Mouse (Mus musculus) thymus, postnatal 14 days (tissue): ENCODE measurements around the gene Robo1.

Experiments used
- DNase-seq: peaks from one replicate; pipeline ENCODE4 v3.0.0; 2021

Gene Robo1

GRCm38 (mm10) chr16:72747696-72748095 lies 439.6 kb downstream of the Robo1 start:
- DNase-seq: no peak

GRCm38 (mm10) chr16:72765128-72765913 lies 457.2 kb downstream of the Robo1 start:
- no peak for DNase-seq

GRCm38 (mm10) chr16:72769214-72769834 lies 461.2 kb downstream of the Robo1 start:
- DNase-seq: no peak

DNA sequence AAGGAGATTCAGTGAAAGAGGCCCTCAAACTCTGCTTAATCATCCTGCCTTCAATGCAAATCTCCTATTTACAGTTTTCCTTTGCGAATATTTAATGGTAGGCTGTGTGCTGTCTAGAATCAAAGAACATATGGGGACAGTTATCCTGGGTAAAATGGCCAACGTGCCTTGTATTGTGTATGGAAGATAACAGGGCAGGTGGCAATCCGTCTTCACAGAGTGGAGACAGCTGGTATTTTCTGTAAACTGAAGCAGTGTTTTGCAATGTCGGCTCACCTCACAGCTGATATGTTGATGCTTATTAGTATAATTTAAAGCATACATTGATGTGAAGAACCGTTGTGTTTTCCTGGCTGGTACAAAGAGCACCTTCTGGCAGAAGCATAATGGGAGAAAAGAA lies 464.2 kb downstream of the Robo1 start:
- DNase-seq: no peak

DNA sequence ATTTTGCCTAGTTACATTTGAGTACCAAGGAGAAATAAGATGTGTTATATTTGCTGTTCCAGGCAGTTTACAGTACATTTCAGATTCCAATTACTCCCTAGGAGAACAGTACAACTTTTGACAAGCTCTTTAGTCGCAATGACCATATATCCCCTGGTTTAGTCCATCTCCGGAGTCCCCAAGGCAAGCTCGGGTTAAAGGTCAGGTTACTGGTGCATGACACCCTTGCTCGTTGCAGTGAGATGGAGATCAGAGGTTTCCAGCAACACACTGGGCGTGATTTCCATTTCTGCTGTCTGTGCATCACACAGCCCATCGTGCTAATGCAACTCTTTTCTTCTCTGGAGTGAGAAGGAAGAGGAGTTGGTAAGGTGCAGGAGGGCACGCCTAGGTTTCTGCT lies 464.9 kb downstream of the Robo1 start:
- DNase-seq: no peak

- no peak for DNase-seq
Measured at GRCm38 (mm10) chr16:72778520-72778919, 470.4 kb downstream of the Robo1 start.

GRCm38 (mm10) chr16:72782171-72782570 lies 474.1 kb downstream of the Robo1 start:
- no peak for DNase-seq

GRCm38 (mm10) chr16:72786079-72786478 lies 478.0 kb downstream of the Robo1 start:
- DNase-seq: no peak

- DNase-seq: no peak
Measured at GRCm38 (mm10) chr16:72786636-72787035, 478.5 kb downstream of the Robo1 start.

GRCm38 (mm10) chr16:72788017-72788416 lies 479.9 kb downstream of the Robo1 start:
- DNase-seq: no peak

GRCm38 (mm10) chr16:72791181-72791705 lies 483.1 kb downstream of the Robo1 start:
- no peak for DNase-seq

DNA sequence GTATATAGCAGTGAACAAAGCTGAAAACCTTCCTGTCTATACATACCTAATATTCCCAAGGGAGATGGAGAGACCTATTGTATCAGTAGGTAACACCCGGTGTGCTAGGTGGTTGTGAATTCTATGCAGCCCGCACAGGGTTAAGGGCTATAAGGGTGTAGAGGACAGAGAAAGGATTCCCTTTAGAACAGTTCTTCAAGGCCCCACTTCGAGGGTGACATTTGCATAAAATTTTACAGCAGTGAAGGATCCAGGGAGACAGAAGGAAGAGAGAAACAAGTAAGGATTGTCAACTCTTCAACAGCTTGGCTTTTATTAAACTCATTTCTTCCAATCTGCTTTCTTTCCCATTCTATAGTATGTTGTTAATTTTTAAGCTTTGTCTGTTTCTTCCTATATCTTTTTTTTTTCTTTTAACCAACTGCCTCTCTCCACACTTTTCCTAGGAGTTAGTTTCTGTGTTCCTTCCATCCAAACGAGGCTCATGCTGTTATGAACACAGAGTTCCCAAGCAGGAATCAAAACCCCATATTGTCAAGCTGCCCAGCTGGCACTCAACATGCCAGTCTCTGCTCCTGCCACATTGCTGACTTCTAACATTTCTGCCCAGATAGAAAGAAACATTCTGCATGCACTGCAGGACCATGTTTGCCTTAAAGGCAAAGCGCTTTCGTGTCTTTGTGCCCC lies 486.7 kb downstream of the Robo1 start:
- no peak for DNase-seq

DNA sequence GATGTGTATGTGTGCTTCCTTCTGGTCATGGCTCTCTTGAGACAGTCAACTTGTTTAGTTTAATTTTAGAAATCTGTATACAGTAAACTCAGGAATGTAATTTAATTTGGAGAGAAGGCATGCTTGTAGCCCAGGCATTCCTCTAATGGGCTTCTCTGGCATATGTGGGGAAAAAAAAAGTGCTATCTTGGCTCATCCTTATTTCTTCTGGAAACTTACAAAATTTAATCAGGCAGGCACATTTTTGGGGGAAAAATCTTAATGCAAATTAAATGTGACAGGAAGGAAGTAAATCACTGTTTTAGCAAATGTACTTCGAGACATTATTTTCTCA lies 487.2 kb downstream of the Robo1 start:
- DNase-seq: no peak

- no peak for DNase-seq
Measured at GRCm38 (mm10) chr16:72798405-72798949, 490.4 kb downstream of the Robo1 start.

GRCm38 (mm10) chr16:72800121-72800749 lies 492.1 kb downstream of the Robo1 start:
- DNase-seq: no peak

GRCm38 (mm10) chr16:72800788-72801187 lies 492.7 kb downstream of the Robo1 start:
- no peak for DNase-seq

GRCm38 (mm10) chr16:72808351-72808750 lies 500.2 kb downstream of the Robo1 start:
- no peak for DNase-seq

GRCm38 (mm10) chr16:72810942-72811341 lies 502.8 kb downstream of the Robo1 start:
- DNase-seq: no peak

DNA sequence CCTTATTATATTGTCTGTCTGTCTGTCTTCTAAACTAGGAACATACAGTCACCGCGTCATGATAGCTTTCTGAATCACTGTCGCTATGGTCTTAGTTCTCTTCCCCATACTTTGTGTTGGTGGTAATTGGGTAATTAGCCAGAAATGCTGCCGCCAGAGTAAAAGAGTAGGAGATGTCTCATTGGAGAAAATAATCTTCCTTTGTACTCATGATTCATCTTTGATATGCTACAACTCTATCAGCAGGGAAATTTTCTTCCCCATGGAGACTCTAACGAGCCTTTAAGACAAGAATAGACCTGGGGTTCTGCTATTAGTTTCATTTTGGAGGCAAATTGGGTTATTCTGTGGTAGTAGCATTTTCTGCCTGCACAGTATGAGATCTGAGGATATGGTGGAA lies 503.4 kb downstream of the Robo1 start:
- DNase-seq: no peak

DNA sequence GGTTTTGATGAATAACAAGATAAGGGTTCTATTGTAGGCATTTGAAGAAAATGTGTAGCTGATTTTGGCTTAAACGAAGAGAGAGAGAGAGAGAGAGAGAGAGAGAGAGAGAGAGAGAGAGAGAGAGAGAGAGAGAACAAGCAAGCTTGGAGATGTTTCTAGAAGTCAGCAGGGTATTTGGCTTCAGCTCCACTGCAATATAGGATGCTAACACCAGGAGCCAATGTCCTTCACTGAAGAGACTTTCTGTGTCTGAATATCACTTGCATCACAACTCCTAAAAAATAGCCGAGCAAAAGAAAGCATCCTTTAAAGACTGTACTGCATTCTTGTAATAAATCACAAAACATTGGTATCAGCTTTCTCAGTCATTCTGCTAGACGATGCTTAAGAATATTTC lies 503.8 kb downstream of the Robo1 start:
- DNase-seq: no peak

- DNase-seq: no peak
Measured at GRCm38 (mm10) chr16:72828381-72828780, 520.3 kb downstream of the Robo1 start.

GRCm38 (mm10) chr16:72829530-72829929 lies 521.4 kb downstream of the Robo1 start:
- DNase-seq: no peak
